Mouse (Mus musculus): Measurements from ENCODE around the gene Prkch.
A peak's percentile ranks its signal among the peaks of the same experiment; 100 is the strongest.
"Not testable (repeated sequence)": the region's sequence is repeated elsewhere in the genome, so short reads cannot be mapped to it uniquely, and the experiment has no call there.

The Prkch gene

GRCm38 (mm10) chr12:73584610-73585240, at the start of gene Prkch:
Gene Prkch (plus strand): TSS chr12:73584796.
- DNase-seq: peak; percentile 93

GRCm38 (mm10) chr12:73537499-73538138, 47.0 kb upstream of the Prkch start:
- DNase-seq: peak; percentile 56

DNA sequence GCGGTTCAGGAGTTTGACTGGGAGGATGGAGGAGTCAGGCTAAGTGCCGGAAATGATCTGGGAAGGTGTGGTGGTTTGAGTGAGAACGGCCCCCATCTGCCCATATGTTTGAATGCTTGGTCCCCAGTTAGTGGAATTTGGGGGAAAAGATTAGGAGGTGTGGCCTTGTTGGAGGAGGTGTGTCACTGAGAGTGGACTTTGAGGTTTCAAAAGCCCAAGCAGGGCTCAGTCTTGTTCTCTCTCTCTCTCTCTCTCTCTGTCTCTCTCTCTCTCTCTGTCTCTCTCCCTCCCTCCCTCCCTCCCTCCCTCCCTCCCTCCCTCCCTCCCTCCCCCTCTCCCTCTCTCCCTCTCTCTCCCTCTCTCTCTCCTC, 46.5 kb upstream of the Prkch start:
- not testable (repeated sequence) for DNase-seq

- peak; percentile 60 for DNase-seq
Measured at GRCm38 (mm10) chr12:73539151-73539550, 45.4 kb upstream of the Prkch start.

DNA sequence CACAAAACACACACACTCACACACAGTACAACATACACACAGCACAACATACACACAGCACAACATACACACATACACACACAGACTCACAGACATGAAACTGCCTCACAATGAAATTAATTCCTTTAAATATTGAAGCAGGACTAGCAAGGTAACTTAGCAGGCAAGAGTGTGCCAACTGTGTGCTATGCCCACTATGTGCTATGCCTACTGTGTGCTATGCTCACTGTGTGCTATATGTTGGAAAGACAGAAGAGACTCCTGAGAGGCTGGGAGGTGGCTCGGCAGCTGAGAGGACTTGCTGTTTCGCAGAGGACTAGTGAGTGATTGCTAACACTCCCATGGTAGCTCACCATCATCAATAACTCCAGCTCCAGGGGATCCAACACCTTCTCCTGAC, 44.2 kb upstream of the Prkch start:
- no peak for DNase-seq

- DNase-seq: no peak
Measured at GRCm38 (mm10) chr12:73543191-73543590, 41.4 kb upstream of the Prkch start.

DNA sequence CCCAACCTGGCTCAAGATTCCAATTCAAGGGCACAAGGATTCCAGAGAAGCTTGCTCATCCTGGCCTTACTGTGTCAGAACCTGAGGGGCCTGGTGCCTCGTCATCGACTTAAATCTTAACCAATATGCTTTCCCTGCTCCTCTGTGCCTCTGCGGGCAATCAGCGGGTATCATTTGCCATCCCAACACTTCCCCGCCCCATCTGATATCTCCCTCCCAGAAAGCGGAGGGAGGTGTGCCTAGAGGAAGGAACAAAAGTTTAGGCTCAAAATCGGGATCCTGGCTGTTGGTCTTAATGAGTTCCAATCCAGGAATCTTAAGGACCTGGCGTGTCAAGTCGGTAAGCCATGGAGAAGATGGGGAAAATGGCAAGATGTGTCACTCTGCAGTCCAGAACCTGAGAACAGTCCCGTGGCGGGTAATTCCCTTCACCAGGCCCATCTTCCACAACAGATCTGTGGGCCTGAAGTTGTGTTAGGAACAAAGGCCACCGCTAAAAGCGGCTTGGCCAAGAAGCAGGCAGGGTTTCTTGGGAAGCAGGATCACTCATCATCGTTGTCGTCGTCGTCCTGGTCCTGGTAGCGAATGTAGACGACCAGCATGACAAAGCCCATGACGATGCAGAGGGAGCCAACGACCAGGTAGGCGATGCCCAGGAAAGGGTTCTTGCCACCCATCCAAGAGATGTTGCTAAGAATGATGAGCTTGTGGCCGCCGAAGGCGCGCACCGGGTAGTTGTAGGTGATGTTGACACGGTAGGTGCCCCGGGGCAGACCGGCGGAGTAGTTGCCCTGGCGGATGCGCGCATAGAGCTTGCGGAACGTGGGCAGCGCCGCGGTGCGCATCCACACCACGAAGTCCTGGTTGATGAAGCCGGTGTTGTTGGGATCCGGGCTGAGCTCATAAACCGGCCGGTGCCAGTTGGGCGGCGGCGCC, 39.6 kb upstream of the Prkch start:
- DNase-seq: no peak

DNA sequence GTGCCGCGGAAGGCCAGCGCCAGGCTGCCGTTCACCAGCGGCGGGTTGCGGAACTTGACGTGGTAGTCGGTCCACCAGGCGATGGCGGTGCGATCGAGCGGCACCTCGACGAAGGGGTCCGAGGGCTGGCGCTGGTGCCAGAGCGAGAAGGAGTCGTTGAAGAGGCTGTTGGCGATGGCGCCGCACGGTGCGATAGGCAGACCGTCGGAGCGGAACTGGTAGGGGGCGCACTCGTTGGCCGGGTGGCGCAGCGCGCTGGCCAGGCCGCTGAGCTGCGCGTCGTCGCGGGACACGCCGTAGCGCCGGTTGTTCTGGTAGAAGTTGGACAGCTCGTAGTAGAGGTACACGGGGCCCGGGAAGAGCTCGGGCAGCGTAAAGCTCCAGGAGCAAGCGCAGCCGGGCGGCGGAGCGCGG, 38.9 kb upstream of the Prkch start:
- DNase-seq: peak; percentile 71

DNA sequence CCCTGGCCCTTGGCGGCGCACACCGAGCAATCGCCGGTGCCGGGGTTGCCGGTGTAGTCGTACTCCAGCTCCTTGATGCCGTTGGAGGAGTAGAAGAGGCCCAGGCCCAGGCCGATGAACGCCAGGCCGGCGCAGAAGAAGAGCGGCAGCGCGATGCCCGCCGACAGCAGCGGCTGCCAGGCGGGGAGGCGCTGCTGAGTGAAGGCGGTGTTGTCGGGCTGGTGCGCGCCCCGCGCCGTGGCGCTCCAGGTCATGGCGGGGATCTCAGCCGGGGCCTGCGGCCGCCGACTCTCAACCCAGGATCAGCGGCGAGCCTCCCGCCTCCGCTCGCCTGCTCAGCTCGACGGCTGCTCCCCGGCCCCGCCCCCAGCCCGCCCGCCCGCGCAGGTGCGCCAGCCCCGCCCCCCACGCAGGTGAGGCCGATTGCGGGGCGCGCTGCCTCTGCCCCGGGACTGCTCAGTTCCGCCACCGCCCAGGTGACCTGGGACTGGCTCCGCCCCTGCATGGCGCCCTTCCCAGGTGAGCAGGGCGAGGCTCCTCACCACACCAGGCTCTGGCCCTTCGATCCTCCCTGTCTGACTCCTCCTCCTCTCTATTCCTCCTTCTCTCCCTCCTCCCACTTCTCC, 38.4 kb upstream of the Prkch start, which contains the start of gene Tmem30b:
Gene Tmem30b (minus strand): TSS at position 307 of the 626 bp plus-strand sequence.
- DNase-seq: peak; percentile 54

GRCm38 (mm10) chr12:73547646-73548045, 37.0 kb upstream of the Prkch start:
- peak; percentile 36 for DNase-seq

DNA sequence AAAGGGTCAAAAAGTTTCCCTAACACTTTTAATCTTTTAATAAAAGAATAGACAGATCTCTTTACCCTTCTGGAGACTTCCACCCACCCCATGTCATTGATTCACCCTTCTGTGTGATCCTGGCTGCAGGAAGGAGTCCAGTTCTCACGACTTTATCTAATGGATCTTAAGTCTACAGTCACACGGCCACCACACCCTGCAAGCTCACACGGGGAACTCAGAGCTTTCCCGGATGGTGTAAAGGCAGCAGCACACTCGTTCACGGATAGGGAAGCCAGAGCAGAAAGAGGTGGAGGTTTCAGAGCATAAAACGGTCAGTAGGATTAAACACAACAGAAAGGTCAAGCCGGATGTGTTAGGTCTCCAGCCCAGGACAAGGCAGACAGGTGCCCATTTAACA, 36.3 kb upstream of the Prkch start:
- DNase-seq: no peak

GRCm38 (mm10) chr12:73554155-73554554, 30.4 kb upstream of the Prkch start:
- DNase-seq: peak; percentile 92

GRCm38 (mm10) chr12:73558525-73559195, 25.9 kb upstream of the Prkch start:
- DNase-seq: no peak

GRCm38 (mm10) chr12:73560091-73560490, 24.5 kb upstream of the Prkch start:
- peak; percentile 46 for DNase-seq

DNA sequence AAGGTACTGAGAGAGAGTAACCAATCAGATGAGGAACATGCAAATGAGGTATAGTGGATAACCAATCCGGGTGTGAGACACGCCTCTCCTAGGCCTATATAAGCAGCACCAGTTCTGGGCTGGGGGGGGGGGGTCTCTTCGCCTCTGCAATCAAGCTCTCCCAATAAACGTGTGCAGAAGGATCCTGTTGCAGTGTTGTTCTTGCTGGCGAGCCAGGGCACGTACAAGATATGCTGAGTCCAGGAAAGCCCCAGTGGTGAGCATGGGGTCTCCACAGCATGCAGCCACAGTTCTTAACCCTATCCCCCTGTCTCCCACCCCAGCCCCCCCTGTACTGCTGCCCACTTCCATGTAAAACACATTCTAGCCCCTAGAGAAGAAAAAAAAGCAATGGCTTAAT, 21.5 kb upstream of the Prkch start:
- not testable (repeated sequence) for DNase-seq

- DNase-seq: peak; percentile 39
Measured at GRCm38 (mm10) chr12:73564176-73564575, 20.4 kb upstream of the Prkch start.

- DNase-seq: peak; percentile 79
Measured at GRCm38 (mm10) chr12:73564795-73565619, 19.6 kb upstream of the Prkch start.

GRCm38 (mm10) chr12:73565620-73565969, 19.0 kb upstream of the Prkch start:
- peak; percentile 57 for DNase-seq

DNA sequence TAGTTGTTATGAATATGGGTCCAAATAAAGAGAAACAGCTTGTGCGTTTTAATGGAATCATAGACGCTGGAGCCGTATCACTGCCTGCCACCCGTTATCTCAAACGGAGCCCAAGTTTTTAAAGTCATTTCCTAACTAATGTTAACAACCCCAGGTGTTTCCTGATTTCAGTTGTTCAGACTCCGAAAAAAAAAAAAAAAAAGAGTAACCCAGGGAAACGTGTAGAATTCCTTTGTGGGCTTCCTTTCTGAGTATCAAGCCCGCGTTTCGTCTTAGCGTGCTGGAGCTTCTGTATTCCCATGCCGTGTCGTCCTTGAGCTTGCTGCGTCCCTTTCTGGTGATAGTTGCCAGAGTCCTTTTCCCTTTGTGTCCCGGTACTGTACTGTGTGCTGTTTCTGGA, 10.0 kb upstream of the Prkch start:
- no peak for DNase-seq

GRCm38 (mm10) chr12:73578141-73578540, 6.5 kb upstream of the Prkch start:
- no peak for DNase-seq

GRCm38 (mm10) chr12:73580811-73581210, 3.8 kb upstream of the Prkch start:
- no peak for DNase-seq

DNA sequence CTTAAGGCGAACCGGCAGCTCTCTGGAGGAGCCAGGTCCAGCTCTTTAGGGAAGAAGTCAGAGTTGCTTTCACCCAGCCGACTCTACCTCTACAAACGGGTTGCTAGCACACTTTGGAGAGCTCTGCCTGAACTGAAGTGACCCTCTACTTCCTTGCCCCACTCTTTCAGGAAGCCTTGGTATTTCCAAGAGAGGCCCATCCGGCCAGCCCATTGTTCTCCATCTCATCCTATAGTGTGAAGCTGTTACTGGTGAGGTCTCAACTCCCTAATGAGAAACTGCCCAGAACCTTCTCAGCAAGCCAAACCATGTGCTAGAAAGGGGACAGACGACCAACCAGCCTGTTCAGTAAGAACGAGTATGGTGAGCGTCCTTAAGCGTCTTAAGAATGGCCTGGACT, 1.3 kb upstream of the Prkch start:
- DNase-seq: no peak
